8 mouse cellular contexts compared by ENCODE assay signal in the genomic region with DNA sequence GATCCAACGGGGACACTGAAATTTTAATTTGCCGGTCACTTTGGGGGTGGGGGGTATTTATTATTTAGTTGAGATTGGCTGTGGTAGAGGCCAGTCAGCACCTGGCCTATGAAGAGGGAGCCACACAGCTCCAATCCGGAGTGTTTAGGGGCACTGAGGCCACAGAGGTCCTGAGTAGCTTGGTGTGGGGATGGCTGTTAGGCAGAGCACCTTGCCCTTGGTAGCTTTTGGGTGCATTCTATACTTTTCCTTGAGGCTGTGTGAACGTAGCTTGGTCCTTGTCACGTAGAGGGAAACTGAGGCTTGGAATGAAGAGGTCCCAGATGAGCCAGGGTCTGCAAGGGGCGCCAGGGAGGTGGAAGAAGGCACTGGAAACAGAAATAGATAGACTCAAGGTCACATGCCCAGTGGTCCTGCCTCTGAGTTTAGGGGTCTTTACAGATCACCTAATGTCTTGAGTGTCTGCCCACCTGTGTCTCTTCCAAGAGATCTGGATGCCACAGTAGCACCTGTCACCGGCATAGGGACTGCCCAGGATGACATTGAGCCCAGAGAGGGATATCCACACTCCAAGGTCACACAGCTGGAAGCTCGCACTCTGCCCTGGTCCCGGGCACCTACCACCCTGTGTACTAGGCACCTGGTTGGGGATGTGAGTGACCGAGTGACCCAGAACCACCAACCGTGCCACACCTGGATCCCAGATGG. TPM values are rescaled to one million over a fixed set of nuclear protein-coding genes. Genes with fewer than 3 reads are reported as not detected.
DNase-seq lines count a peak whose midpoint lies in the region; ATAC-seq and TF ChIP-seq lines count a peak whose summit lies in the region.

No protein-coding gene starts in this region.

- no peak for ATAC-seq in intestine, embryonic 16.5 days
- no peak for ATAC-seq in neural tube, embryonic 14.5 days (ENCODE audit: low read depth)

- peak overlapping the region; percentile 63 for H3K4me2 ChIP-seq in intestine, embryonic 16.5 days (ENCODE audit: low read depth, low read length)
- H3K4me2 ChIP-seq in neural tube, embryonic 14.5 days (ENCODE audit: low read depth, low read length): peak overlapping the region; percentile 73

- H3K9ac ChIP-seq in intestine, embryonic 16.5 days (ENCODE audit: low read depth, low read length): peak overlapping the region; percentile 88
- H3K9ac ChIP-seq in neural tube, embryonic 14.5 days (replicated peaks; ENCODE audit: low read depth, low read length): peak overlapping the region; percentile 88

- DNase-seq in lung, adult 2 months: no peak
- DNase-seq in lung, postnatal 36 days: no peak
- no peak for DNase-seq in right cerebral cortex, postnatal 4 days
- no peak for DNase-seq in layer of hippocampus, postnatal 10 days (ENCODE audit: low spot score in 2 of 2)
- no peak for DNase-seq in Muller cell, postnatal 12 days (ENCODE audit: inconsistent ontology term)

- no peak for TF ChIP-seq CTCF in lung, adult 2 months (IDR thresholded peaks at IDR 0.05; ENCODE audit: insufficient read depth, low read length)
- TF ChIP-seq CTCF in embryonic fibroblast, embryonic 13.5 days (IDR thresholded peaks at IDR 0.05; ENCODE audit: borderline replicate concordance, insufficient read depth, low read length): no peak

- peaks cover 39% of the 10 kb centered on the region for H3K4me1 ChIP-seq in lung, adult 2 months (ENCODE audit: control insufficient read depth, insufficient read depth, low read length)
- peaks cover 14% of the 10 kb centered on the region for H3K4me1 ChIP-seq in embryonic fibroblast, embryonic 13.5 days (ENCODE audit: control insufficient read depth, insufficient read depth, low read length)
- peaks cover 42% of the 10 kb centered on the region for H3K4me1 ChIP-seq in intestine, embryonic 16.5 days (ENCODE audit: control insufficient read depth, insufficient read depth, low read length)
- H3K4me1 ChIP-seq in neural tube, embryonic 14.5 days (ENCODE audit: control insufficient read depth, insufficient read depth, low read length): peaks cover 47% of the 10 kb centered on the region

- H3K36me3 ChIP-seq in intestine, embryonic 16.5 days (ENCODE audit: control insufficient read depth, insufficient read depth, low read length): peaks cover 2% of the 10 kb centered on the region
- H3K36me3 ChIP-seq in neural tube, embryonic 14.5 days (ENCODE audit: control insufficient read depth, insufficient read depth, low read length): peaks cover under 1% of the 10 kb centered on the region

- H3K9me3 ChIP-seq in intestine, embryonic 16.5 days (ENCODE audit: control insufficient read depth, low read length): no peaks in the 10 kb centered on the region
- H3K9me3 ChIP-seq in neural tube, embryonic 14.5 days (ENCODE audit: control insufficient read depth, low read length): no peaks in the 10 kb centered on the region

- WGBS in lung, adult 2 months: 34% methylated on average over 11 of the region's 11 CpGs
- WGBS in intestine, embryonic 16.5 days: 48% methylated on average over 11 of the region's 11 CpGs
- 70% methylated on average over 11 of the region's 11 CpGs for WGBS in neural tube, embryonic 14.5 days

- no peaks in the 10 kb centered on the region for H3K27me3 ChIP-seq in intestine, embryonic 16.5 days (replicated peaks; ENCODE audit: control insufficient read depth, insufficient read depth, low read length)
- peaks cover 11% of the 10 kb centered on the region for H3K27me3 ChIP-seq in neural tube, embryonic 14.5 days (ENCODE audit: control insufficient read depth, insufficient read depth, low read length)

- peak overlapping the region; percentile 95 for H3K4me3 ChIP-seq in lung, adult 2 months (replicated peaks; ENCODE audit: extremely low read depth, low read depth, low read length)
- peak overlapping the region; percentile 85 for H3K4me3 ChIP-seq in embryonic fibroblast, embryonic 13.5 days (ENCODE audit: insufficient read depth, low read length)
- H3K4me3 ChIP-seq in intestine, embryonic 16.5 days (ENCODE audit: low read length): peak overlapping the region; percentile 90
- H3K4me3 ChIP-seq in neural tube, embryonic 14.5 days (ENCODE audit: low read depth, low read length): peak overlapping the region; percentile 85

- no peak overlapping the region for H3K27ac ChIP-seq in embryonic fibroblast, embryonic 13.5 days (ENCODE audit: insufficient read depth, low read length)
- H3K27ac ChIP-seq in intestine, embryonic 16.5 days (ENCODE audit: low read length): peak overlapping the region; percentile 94
- H3K27ac ChIP-seq in neural tube, embryonic 14.5 days (ENCODE audit: low read depth, low read length): no peak overlapping the region

- TF ChIP-seq POLR2A in lung, adult 2 months (IDR thresholded peaks at IDR 0.05; ENCODE audit: borderline replicate concordance, extremely low read depth, low read depth, low read length): no peak
- no peak for TF ChIP-seq POLR2A in embryonic fibroblast, embryonic 13.5 days (IDR thresholded peaks at IDR 0.05; ENCODE audit: low read depth, low read length)

RNA-seq across cellular contexts. Expression of a gene that starts 4.0 kb away (rescaled TPM):
- polyA plus RNA-seq in lung, adult 2 months (2012; rRNA removed): 66.7 and 83.6 TPM in 2 replicates
- 16.9 and 23.5 TPM in 2 replicates for polyA plus RNA-seq in embryonic fibroblast, embryonic 13.5 days (2011; ENCODE audit: insufficient read length, low read depth, missing spikeins)
- 46.2 and 47.4 TPM in 2 replicates for polyA plus RNA-seq in intestine, embryonic 16.5 days (2015; fragmentation: Nextera tagmentation; extraction: Ambion mirVana)
- polyA plus RNA-seq in neural tube, embryonic 14.5 days (2014; fragmentation: Nextera tagmentation; extraction: Ambion mirVana): 11.0 and 12.6 TPM in 2 replicates
- total RNA-seq in layer of hippocampus, postnatal 10 days (2021): 10 to 100 TPM; 38.4 to 45.2 TPM

RNA-seq across cellular contexts. Expression of a gene that starts 28.7 kb away (rescaled TPM):
- 33.0 and 40.0 TPM in 2 replicates for polyA plus RNA-seq in lung, adult 2 months (2012; rRNA removed)
- 25.6 and 27.9 TPM in 2 replicates for polyA plus RNA-seq in embryonic fibroblast, embryonic 13.5 days (2011; ENCODE audit: insufficient read length, low read depth, missing spikeins)
- polyA plus RNA-seq in intestine, embryonic 16.5 days (2015; fragmentation: Nextera tagmentation; extraction: Ambion mirVana): 52.5 and 54.4 TPM in 2 replicates
- 48.4 and 51.4 TPM in 2 replicates for polyA plus RNA-seq in neural tube, embryonic 14.5 days (2014; fragmentation: Nextera tagmentation; extraction: Ambion mirVana)
- 10 to 100 TPM; 26.7 to 29.7 TPM for total RNA-seq in layer of hippocampus, postnatal 10 days (2021)

RNA-seq across cellular contexts. Expression of a gene that starts 33.3 kb away (rescaled TPM):
- polyA plus RNA-seq in lung, adult 2 months (2012; rRNA removed): 147 and 176 TPM in 2 replicates
- 61.3 and 69.6 TPM in 2 replicates for polyA plus RNA-seq in embryonic fibroblast, embryonic 13.5 days (2011; ENCODE audit: insufficient read length, low read depth, missing spikeins)
- 214 and 225 TPM in 2 replicates for polyA plus RNA-seq in intestine, embryonic 16.5 days (2015; fragmentation: Nextera tagmentation; extraction: Ambion mirVana)
- polyA plus RNA-seq in neural tube, embryonic 14.5 days (2014; fragmentation: Nextera tagmentation; extraction: Ambion mirVana): 219 and 228 TPM in 2 replicates
- total RNA-seq in layer of hippocampus, postnatal 10 days (2021): 100 to 1,000 TPM; 139 to 150 TPM

RNA-seq across cellular contexts. Expression of a gene that starts 37.5 kb away (rescaled TPM):
- 1,377 and 1,420 TPM in 2 replicates for polyA plus RNA-seq in lung, adult 2 months (2012; rRNA removed)
- 1,643 and 1,827 TPM in 2 replicates for polyA plus RNA-seq in embryonic fibroblast, embryonic 13.5 days (2011; ENCODE audit: insufficient read length, low read depth, missing spikeins)
- 526 and 531 TPM in 2 replicates for polyA plus RNA-seq in intestine, embryonic 16.5 days (2015; fragmentation: Nextera tagmentation; extraction: Ambion mirVana)
- 373 and 452 TPM in 2 replicates for polyA plus RNA-seq in neural tube, embryonic 14.5 days (2014; fragmentation: Nextera tagmentation; extraction: Ambion mirVana)
- 1,000 to 10,000 TPM; 1,075 to 1,131 TPM for total RNA-seq in layer of hippocampus, postnatal 10 days (2021)

RNA-seq across cellular contexts. Expression of a gene that starts 40.3 kb away (rescaled TPM):
- 0.15 and 0.47 TPM in 2 replicates for polyA plus RNA-seq in lung, adult 2 months (2012; rRNA removed)
- polyA plus RNA-seq in embryonic fibroblast, embryonic 13.5 days (2011; ENCODE audit: insufficient read length, low read depth, missing spikeins): 0.23 TPM in 1 of 2 replicates, not detected in the other
- polyA plus RNA-seq in intestine, embryonic 16.5 days (2015; fragmentation: Nextera tagmentation; extraction: Ambion mirVana): 123 and 180 TPM in 2 replicates
- polyA plus RNA-seq in neural tube, embryonic 14.5 days (2014; fragmentation: Nextera tagmentation; extraction: Ambion mirVana): 0.15 and 0.61 TPM in 2 replicates
- under 1 TPM; 0.41 to 0.45 TPM for total RNA-seq in layer of hippocampus, postnatal 10 days (2021)
